Mouse (Mus musculus) liver, embryonic 16.5 days (tissue): ENCODE results near the gene Bean1. TPM values are rescaled to one million over a fixed set of nuclear protein-coding genes. Genes with fewer than 3 reads are reported as not detected.
"Not testable (repeated sequence)": the region's sequence is repeated elsewhere in the genome, so short reads cannot be mapped to it uniquely, and the experiment has no call there.

ENCODE experiments used
- ATAC-seq: fragments of 200-750 bp; cut with Nextera tagmentation; 2 replicates; pipeline ENCODE4 v1.8.0; 2017; ENCODE audit warnings: low read depth, mild to moderate bottlenecking, moderate number of reproducible peaks, moderate library complexity
- H3K27ac ChIP-seq: fragments of 300-500 bp; sonication (generic); 2 replicates; pipeline ENCODE4 v1.5.1; 2014; ENCODE audit warnings: mild to moderate bottlenecking, low read length
- H3K27me3 ChIP-seq: fragments of 300-500 bp; sonication (generic); 2 replicates; pipeline ENCODE4 v1.6.1; 2014; ENCODE audit warnings: low read depth, low read length, mixed read lengths; ENCODE audit not compliant: control insufficient read depth, insufficient read depth
- H3K36me3 ChIP-seq: fragments of 300-500 bp; sonication (generic); 2 replicates; pipeline ENCODE4 v1.6.1; 2014; ENCODE audit warnings: mild to moderate bottlenecking; ENCODE audit not compliant: control insufficient read depth, insufficient read depth
- H3K4me1 ChIP-seq: fragments of 300-500 bp; sonication (generic); 2 replicates; pipeline ENCODE4 v1.6.1; 2014; ENCODE audit warnings: low read depth, low read length, mixed read lengths; ENCODE audit not compliant: control insufficient read depth
- H3K4me2 ChIP-seq: fragments of 300-500 bp; sonication (generic); 2 replicates; pipeline ENCODE4 v1.6.1; 2014; ENCODE audit warnings: low read depth, low read length, mixed read lengths
- H3K4me3 ChIP-seq: fragments of 300-500 bp; sonication (generic); 2 replicates; pipeline ENCODE4 v1.5.1; 2014; ENCODE audit warnings: low read depth, mild to moderate bottlenecking, low read length
- H3K9ac ChIP-seq: fragments of 300-500 bp; sonication (generic); 2 replicates; pipeline ENCODE4 v1.6.1; 2014; ENCODE audit warnings: low read depth, low read length
- H3K9me3 ChIP-seq: fragments of 300-500 bp; sonication (generic); replicated peaks from 2 replicates; pipeline ENCODE4 v1.6.1; 2016; ENCODE audit warnings: low read length; ENCODE audit not compliant: control insufficient read depth
- WGBS: fragments of 180-500 bp; shearing (Covaris S2); extraction: QIAGEN DNeasy Blood & Tissue Kit; methylation state at CpG from one replicate; pipeline ENCODE4 v1.1.7; 2014; ENCODE audit not compliant: insufficient replicate concordance; 5-methylcytosine and 5-hydroxymethylcytosine counted together
- polyA plus RNA-seq: library from polyadenylated mRNA; unstranded; fragments of >200 nt; fragmentation: Nextera tagmentation; extraction: Ambion mirVana; gene quantifications from 2 replicates; pipeline ENCODE4 v1.2.1, GENCODE M21; 2015

Bean1 gene
- polyA plus RNA-seq, 1 experiment from 2014 or later, result 0.05 TPM

DNA sequence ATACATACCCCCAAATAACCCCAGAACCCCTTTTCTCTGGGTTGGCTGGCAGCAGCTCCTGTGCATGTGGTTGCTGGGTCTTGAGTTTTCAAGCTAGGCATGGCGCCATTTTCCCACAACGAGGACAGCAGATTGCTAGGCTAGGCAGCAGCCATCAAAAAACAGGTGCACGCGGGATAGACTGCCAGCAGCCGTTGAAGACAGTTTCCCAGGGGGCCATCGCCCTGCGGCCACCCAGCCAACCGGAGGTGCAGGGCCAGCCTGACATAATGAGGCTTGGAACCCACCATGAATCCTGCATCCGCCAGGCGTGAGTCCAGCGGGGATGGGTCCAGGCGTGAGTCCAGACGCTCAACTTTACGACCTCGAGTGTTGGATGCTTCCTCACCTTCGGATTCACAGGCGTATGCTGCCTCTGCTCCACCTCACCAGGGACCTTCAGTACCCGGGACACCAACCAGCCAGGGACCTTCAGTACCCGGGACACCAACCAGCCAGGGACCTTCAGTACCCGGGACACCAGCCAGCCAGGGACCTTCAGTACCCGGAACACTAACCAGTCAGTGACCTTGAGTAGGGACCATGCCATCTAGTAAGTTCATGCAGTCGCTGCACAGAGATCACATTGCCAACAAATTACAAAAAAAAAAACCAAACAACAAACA, 94.2 kb downstream of the Bean1 start:
- H3K36me3 ChIP-seq, H3K4me3 ChIP-seq, H3K27me3 ChIP-seq, H3K9me3 ChIP-seq, H3K27ac ChIP-seq, H3K4me1 ChIP-seq, ATAC-seq, H3K9ac ChIP-seq, H3K4me2 ChIP-seq: not testable (repeated sequence)
- WGBS, result 80% methylated on average over 22 of the region's 22 CpGs

DNA sequence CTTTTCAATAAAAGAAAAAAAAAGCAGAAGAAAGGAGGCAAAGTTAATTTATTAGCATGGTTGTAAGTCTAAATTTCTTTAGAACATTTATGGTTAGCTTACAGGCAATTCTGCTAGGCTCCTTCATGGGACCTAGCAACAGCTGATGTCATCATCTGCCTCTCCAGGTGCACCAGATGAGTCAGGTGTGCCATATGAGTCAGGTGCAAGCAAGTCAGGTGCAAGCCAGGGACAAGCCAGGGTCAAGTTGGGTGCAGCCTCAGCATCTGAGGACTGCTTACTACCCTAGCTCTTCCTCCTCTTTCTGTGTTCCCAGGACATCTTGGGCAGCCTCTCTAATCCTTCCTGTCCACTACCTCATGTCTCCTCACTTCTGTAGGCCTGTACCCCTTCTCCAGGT, 98.1 kb downstream of the Bean1 start:
- no peak for ATAC-seq
- H3K9ac ChIP-seq, result no peak overlapping the region
- no peaks in the 10 kb centered on the region for H3K27me3 ChIP-seq
- H3K4me2 ChIP-seq, result no peak overlapping the region
- no peaks in the 10 kb centered on the region for H3K36me3 ChIP-seq
- no peaks in the 10 kb centered on the region for H3K9me3 ChIP-seq
- no peak overlapping the region for H3K4me3 ChIP-seq
- no peaks in the 10 kb centered on the region for H3K4me1 ChIP-seq
- H3K27ac ChIP-seq, result no peak overlapping the region

Other genes starting within 250 kb of the Bean1 start
- 8.7 and 10.2 TPM in 2 replicates for gene Cdh5, start 68.8 kb upstream of the Bean1 start, polyA plus RNA-seq
- gene Tk2, start 78.1 kb downstream of the Bean1 start, polyA plus RNA-seq, result 5.9 and 6.3 TPM in 2 replicates
- gene Cklf, start 80.4 kb downstream of the Bean1 start, polyA plus RNA-seq, result 16.4 and 16.7 TPM in 2 replicates
- not detected in 2 replicates for gene Cmtm2a, start 122.7 kb downstream of the Bean1 start, polyA plus RNA-seq
- gene Gm45711, start 139.6 kb downstream of the Bean1 start, polyA plus RNA-seq, result not detected in 2 replicates
- not detected in 2 replicates for gene Cmtm1, start 139.7 kb downstream of the Bean1 start, polyA plus RNA-seq
- not detected in 2 replicates for gene Gm11020, start 151.1 kb downstream of the Bean1 start, polyA plus RNA-seq
- gene Cmtm2b, start 151.8 kb downstream of the Bean1 start, polyA plus RNA-seq, result not detected in 2 replicates
- gene Cmtm3, start 169.0 kb downstream of the Bean1 start, polyA plus RNA-seq, result 17.6 and 18.9 TPM in 2 replicates
- 0.41 and 0.45 TPM in 2 replicates for gene Cmtm4, start 225.4 kb downstream of the Bean1 start, polyA plus RNA-seq